Mouse (Mus musculus) intestine, embryonic 14.5 days (tissue): ENCODE measurements at regions not wholly inside any gene's neighbourhood (a gene's known extent, or its start where the extent isn't known, plus 50 kb on each side); places are given as distances from the start of the nearest gene placed in this dataset.

Source experiments
- ATAC-seq: fragments of 200-750 bp; cut with Nextera tagmentation; replicated peaks from 2 replicates; pipeline ENCODE4 v1.8.0; 2017; ENCODE audit warnings: low read depth, moderate number of reproducible peaks, moderate TSS enrichment, moderate library complexity; ENCODE audit not compliant: low FRiP score, low TSS enrichment
- DNase-seq: peaks from one replicate; pipeline ENCODE4 v3.0.0-alpha.2; 2018; ENCODE audit warnings: low spot score
- H3K27ac ChIP-seq: fragments of 300-500 bp; sonication (generic); 2 replicates; pipeline ENCODE4 v1.5.1; 2014; ENCODE audit warnings: low read depth, mild to moderate bottlenecking, control low read depth
- H3K27me3 ChIP-seq: fragments of 300-500 bp; sonication (generic); replicated peaks from 2 replicates; pipeline ENCODE4 v1.6.1; 2014; ENCODE audit warnings: low read length, control low read depth; ENCODE audit not compliant: control insufficient read depth, insufficient read depth
- H3K36me3 ChIP-seq: fragments of 300-500 bp; sonication (generic); 2 replicates; pipeline ENCODE4 v1.6.1; 2014; ENCODE audit warnings: low read length, control low read depth; ENCODE audit not compliant: control insufficient read depth, insufficient read depth
- H3K4me1 ChIP-seq: fragments of 300-500 bp; sonication (generic); replicated peaks from 2 replicates; pipeline ENCODE4 v1.6.1; 2014; ENCODE audit warnings: low read length, control low read depth, mixed read lengths; ENCODE audit not compliant: control insufficient read depth, insufficient read depth
- H3K4me2 ChIP-seq: fragments of 300-500 bp; sonication (generic); 2 replicates; pipeline ENCODE4 v1.6.1; 2014; ENCODE audit warnings: low read length
- H3K4me3 ChIP-seq: fragments of 300-500 bp; sonication (generic); 2 replicates; pipeline ENCODE4 v1.5.1; 2014; ENCODE audit warnings: low read depth, low read length, control low read depth, mixed read lengths
- H3K9ac ChIP-seq: fragments of 300-500 bp; sonication (generic); 2 replicates; pipeline ENCODE4 v1.6.1; 2014; ENCODE audit warnings: mild to moderate bottlenecking, low read length
- H3K9me3 ChIP-seq: fragments of 300-500 bp; sonication (generic); 2 replicates; pipeline ENCODE4 v1.6.1; 2016; ENCODE audit warnings: low read length, control low read depth; ENCODE audit not compliant: control insufficient read depth
- WGBS: fragments of 180-500 bp; shearing (Covaris S2); extraction: QIAGEN DNeasy Blood & Tissue Kit; methylation state at CpG from one replicate; pipeline ENCODE4 v1.1.7; 2014; 5-methylcytosine and 5-hydroxymethylcytosine counted together

DNA sequence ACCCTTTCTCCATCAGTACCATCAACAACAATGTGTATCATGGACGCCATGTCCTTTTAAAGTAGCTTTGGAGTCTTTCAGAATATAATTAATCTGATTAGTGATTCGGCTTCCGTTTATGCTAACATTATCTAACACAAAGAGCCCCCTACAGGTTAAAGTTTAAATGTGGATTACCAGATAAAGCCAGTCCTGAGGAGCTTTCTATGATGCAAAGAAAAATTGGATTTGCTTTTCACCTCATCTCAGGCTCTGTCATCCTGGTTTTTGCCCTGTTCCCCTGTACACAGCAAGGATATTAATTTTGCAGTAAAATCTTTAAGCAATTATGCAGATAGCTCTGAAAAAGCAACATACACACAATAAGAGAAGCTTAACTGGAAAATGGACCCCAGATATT, 412.7 kb upstream of the Tbc1d2b start:
- DNase-seq (no peak), ATAC-seq (no peak)
- WGBS: 50% methylated on average over 3 of the region's 3 CpGs
- Histone ChIP-seq H3K4me1 (no peaks in the 10 kb centered on the region), H3K4me3 (no peak overlapping the region), H3K9me3 (no peaks in the 10 kb centered on the region), H3K27me3 (no peaks in the 10 kb centered on the region), H3K4me2 (no peak overlapping the region), H3K9ac (no peak overlapping the region), H3K27ac (no peak overlapping the region), H3K36me3 (no peaks in the 10 kb centered on the region)

DNA sequence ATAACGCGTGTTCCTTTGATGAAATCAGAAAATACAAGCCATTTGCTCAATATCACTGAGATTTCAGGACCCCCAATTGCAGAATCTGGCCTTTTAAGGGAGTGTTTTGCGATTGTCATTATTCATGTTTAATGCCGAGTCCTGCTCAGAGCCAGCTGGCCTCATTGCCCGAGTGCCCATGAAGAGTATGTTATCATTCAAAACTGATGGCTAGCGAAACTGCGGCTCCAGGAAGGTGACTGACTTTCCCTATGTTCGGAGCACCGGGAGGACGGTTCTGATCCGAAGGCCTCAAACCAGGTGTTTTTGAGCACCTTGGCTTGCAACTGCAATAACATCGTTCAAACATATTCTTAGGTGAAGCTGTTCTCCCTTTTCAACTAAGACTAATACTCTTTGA, 419.5 kb upstream of the Tbc1d2b start:
- Histone ChIP-seq H3K4me2 (no peak overlapping the region), H3K4me3 (no peak overlapping the region), H3K36me3 (no peaks in the 10 kb centered on the region), H3K9ac (no peak overlapping the region), H3K9me3 (no peaks in the 10 kb centered on the region), H3K27me3 (no peaks in the 10 kb centered on the region), H3K4me1 (no peaks in the 10 kb centered on the region), H3K27ac (no peak overlapping the region)
- 79% methylated on average over 12 of the region's 12 CpGs for WGBS
- no peak for ATAC-seq
- no peak for DNase-seq

DNA sequence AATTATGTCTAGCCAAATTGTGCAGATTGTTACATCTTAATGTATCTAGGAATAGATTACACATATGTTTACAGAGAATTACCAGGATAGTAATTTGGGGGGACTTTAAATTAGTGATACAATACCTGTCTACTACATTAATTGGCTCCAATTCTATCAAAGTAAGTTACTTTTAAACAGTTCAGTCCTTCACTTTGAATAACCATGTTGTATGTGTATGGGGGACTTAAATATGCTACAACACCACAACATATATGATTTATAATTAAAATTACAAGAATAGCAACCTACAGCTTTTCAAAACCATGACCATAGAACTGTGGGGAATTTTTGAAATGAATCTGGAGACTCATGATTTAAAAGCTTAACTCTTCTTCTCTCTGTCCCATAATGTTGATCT, 420.5 kb upstream of the Tbc1d2b start:
- DNase-seq (no peak), ATAC-seq (no peak)
- Histone ChIP-seq H3K4me3 (no peak overlapping the region), H3K36me3 (no peaks in the 10 kb centered on the region), H3K9ac (no peak overlapping the region), H3K27me3 (no peaks in the 10 kb centered on the region), H3K27ac (no peak overlapping the region), H3K4me1 (no peaks in the 10 kb centered on the region), H3K9me3 (no peaks in the 10 kb centered on the region), H3K4me2 (no peak overlapping the region)

DNA sequence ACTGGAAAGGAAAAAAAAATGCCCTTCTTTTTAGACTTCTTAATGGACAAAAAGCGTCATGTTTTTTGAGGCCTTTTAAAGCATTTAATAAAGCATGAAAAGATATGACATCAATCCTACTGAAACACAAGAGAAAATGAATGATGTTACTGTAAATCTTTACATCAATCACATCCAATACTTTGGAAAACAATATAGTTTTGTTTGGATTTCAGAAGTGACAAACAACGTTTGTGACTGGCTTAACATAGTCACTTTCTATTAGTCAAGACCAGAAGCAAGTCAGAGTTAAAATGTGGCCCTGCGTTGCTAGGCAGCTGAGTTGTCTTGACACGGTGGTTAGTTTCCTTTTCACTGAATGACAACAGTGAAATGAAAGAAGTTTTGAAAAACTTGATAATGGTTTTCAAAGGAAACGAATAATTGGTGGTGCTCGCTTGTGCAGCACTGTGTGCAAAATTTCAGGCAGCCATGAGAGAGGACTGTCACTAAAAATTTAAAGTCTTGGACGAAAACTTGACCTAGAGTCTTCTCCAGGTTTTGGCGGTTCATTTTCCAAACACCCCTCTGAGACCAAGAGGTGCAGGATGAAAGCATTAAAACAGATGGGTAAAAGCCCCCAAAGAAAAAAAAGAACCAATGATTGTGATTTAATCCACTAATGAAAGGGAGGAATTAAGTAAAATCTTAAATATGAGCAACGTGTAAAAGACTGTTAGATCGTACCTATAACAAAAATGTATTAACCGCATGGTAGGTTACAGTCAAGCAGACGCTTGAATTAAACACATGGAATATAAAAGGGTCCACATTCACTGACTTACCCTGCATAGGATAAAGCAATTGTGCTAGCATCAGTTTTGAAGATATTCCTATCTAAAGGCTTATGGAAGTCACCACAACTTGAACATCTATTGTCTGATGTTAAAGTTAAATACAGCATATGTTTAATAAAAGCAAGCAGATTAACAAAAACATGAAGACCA, 421.4 kb upstream of the Tbc1d2b start:
- no peaks in the 10 kb centered on the region for H3K27me3 ChIP-seq
- no peak overlapping the region for H3K4me2 ChIP-seq
- no peak for ATAC-seq
- 81% methylated on average over 12 of the region's 12 CpGs for WGBS
- no peak overlapping the region for H3K9ac ChIP-seq
- H3K36me3 ChIP-seq: no peaks in the 10 kb centered on the region
- H3K27ac ChIP-seq: no peak overlapping the region
- DNase-seq: no peak
- H3K4me3 ChIP-seq: no peak overlapping the region
- no peaks in the 10 kb centered on the region for H3K9me3 ChIP-seq
- H3K4me1 ChIP-seq: no peaks in the 10 kb centered on the region

DNA sequence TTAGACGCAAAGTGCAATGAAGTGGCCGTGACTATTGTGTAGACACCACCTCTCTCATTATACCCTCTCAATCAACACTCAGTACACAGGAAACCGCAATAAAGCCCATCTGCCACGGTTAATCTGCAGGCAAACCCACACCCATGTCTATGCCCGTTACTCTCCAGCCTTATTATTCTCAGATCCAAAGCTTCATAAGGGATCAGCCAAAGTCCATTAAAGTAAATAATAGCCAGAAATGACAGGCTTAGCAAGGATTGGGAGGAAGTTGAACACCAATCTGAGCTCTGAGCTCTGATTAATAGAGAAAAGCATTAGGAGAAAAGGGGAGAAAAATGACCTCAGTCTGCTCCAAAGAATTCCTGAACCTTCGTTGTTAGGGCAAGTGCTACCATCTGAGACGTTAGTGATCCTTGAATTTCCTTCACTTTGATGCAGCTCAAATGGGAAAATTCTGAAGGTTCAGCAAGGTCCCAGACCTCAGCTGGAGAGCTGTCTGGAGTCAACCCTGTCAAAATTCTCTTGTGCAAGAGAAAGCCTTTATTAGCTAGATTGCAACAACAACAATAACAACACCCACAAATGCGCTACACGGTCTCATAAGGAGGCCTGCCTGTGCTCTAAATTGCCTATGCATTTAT, 422.5 kb upstream of the Tbc1d2b start:
- no peak for ATAC-seq
- WGBS: 68% methylated on average over 9 of the region's 9 CpGs
- Histone ChIP-seq H3K4me2 (no peak overlapping the region), H3K27ac (no peak overlapping the region), H3K4me1 (no peaks in the 10 kb centered on the region), H3K36me3 (no peaks in the 10 kb centered on the region), H3K4me3 (no peak overlapping the region), H3K27me3 (no peaks in the 10 kb centered on the region), H3K9ac (no peak overlapping the region), H3K9me3 (no peaks in the 10 kb centered on the region)
- no peak for DNase-seq

DNA sequence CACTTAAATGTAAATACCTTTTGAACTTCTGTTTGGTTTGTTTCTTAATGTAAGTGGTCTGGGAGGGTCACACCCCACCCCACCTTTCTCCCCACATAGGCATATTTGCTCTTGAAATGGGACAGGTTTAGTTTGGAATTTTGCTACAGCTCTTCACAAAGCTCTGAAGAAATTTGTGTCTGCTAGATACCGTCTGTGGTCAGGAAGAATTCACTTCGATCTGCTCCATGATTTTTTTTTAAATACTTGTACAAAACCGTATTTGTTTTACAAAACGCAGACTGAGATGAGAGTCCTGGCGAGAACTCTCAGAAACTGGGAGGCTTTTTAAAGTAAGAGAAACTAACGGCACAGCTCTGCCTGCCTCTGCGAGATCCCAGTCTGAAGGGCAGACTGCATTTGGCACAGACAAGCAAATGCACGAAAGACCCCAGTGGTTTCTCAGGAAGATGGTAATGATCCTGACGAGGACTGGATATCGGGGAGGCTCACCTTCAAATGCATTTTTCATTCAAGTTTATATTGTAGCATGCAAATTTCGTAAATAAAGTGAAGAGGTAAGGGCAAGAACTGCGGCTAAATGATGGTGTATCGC, 423.5 kb upstream of the Tbc1d2b start:
- H3K4me1 ChIP-seq: no peaks in the 10 kb centered on the region
- no peaks in the 10 kb centered on the region for H3K36me3 ChIP-seq
- 67% methylated on average over 13 of the region's 13 CpGs for WGBS
- H3K9me3 ChIP-seq: no peaks in the 10 kb centered on the region
- H3K27ac ChIP-seq: no peak overlapping the region
- ATAC-seq (no peak), DNase-seq (no peak)
- no peak overlapping the region for H3K4me2 ChIP-seq
- H3K27me3 ChIP-seq: no peaks in the 10 kb centered on the region
- no peak overlapping the region for H3K9ac ChIP-seq
- H3K4me3 ChIP-seq: no peak overlapping the region

DNA sequence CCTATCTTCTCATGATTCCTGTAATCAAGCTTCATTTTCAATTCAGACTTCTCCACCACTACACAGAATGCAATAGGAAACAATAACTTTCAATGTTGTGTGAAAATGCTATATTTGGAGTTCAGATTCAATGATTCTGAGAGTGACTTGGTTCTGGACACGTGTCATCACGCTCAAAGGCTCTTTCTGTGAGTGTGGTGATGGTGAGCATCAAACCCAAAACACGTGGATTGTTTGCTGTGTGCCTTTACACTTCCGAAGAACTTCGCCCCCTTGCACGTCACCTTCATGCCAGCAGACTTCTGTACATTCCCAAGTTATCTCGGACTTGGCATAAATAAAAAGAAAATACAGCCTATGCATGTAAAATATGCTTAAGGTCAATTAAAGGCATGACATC, 425.1 kb upstream of the Tbc1d2b start:
- no peak overlapping the region for H3K9ac ChIP-seq
- no peak overlapping the region for H3K4me3 ChIP-seq
- H3K9me3 ChIP-seq: no peaks in the 10 kb centered on the region
- ATAC-seq (no peak), DNase-seq (no peak)
- no peaks in the 10 kb centered on the region for H3K36me3 ChIP-seq
- H3K4me1 ChIP-seq: no peaks in the 10 kb centered on the region
- H3K27me3 ChIP-seq: no peaks in the 10 kb centered on the region
- WGBS: 78% methylated on average over 7 of the region's 7 CpGs
- no peak overlapping the region for H3K4me2 ChIP-seq
- H3K27ac ChIP-seq: no peak overlapping the region

DNA sequence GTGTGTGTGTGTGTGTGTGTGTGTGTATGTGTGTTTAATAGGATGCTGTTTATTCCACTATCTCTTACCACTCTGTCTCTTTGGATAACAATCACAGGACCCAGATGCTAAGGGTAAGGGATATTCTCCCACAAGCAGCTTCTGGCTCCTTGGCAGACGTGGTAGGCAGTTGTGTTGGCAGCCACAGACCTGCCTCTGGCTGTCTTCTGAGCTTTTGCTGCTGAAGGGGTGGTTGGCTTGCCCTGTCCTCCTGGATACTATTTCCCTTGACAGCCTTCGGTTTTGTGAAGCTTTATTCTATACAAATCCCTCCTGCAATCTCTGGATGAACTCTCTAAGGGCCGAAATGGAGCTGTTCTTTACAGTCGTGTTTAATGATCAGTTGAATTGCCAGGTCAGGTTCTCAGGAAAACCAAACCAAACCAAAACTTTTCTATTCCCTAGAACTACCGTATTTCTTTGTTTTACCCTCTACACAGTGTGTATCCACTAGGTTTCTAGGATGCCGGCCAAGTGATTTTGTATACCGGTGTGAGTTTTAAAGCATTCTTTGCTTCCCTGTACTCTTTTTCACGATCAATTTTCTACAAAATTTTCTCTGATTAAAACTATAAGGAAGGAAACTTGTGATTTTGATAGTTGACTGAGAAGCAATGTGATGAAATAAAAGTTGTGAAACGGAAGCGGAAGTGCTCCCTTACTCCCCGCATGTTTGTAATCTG, 426.8 kb upstream of the Tbc1d2b start:
- no peak for DNase-seq
- H3K4me3 ChIP-seq: no peak overlapping the region
- H3K27me3 ChIP-seq: no peaks in the 10 kb centered on the region
- no peaks in the 10 kb centered on the region for H3K36me3 ChIP-seq
- H3K9me3 ChIP-seq: no peaks in the 10 kb centered on the region
- no peak for ATAC-seq
- H3K4me1 ChIP-seq: no peaks in the 10 kb centered on the region
- H3K27ac ChIP-seq: no peak overlapping the region
- no peak overlapping the region for H3K9ac ChIP-seq
- WGBS: 63% methylated on average over 11 of the region's 11 CpGs
- H3K4me2 ChIP-seq: no peak overlapping the region
